Mouse (Mus musculus): Measurements from ENCODE around the gene Gm28372. TPM values are rescaled to one million over a fixed set of nuclear protein-coding genes. Genes with fewer than 3 reads are reported as not detected.

The Gm28372 gene
- total RNA-seq (2023) = not detected

GRCm38 (mm10) chr2:130404939-130405338 lies at the start of gene Gm28372, which contains the start of gene 1700020A23Rik:
Gene Gm28372 (plus strand): TSS chr2:130405239.
Gene 1700020A23Rik (plus strand): TSS chr2:130405259.

GRCm38 (mm10) chr2:130397186-130397985 lies 7.7 kb upstream of the Gm28372 start, which contains the start of gene Cpxm1:
Gene Cpxm1 (minus strand): TSS chr2:130397574.

GRCm38 (mm10) chr2:130406178-130406577 lies 1.1 kb downstream of the Gm28372 start, which contains the start of gene Tmem239:
Gene Tmem239 (plus strand): TSS chr2:130406478.

DNA sequence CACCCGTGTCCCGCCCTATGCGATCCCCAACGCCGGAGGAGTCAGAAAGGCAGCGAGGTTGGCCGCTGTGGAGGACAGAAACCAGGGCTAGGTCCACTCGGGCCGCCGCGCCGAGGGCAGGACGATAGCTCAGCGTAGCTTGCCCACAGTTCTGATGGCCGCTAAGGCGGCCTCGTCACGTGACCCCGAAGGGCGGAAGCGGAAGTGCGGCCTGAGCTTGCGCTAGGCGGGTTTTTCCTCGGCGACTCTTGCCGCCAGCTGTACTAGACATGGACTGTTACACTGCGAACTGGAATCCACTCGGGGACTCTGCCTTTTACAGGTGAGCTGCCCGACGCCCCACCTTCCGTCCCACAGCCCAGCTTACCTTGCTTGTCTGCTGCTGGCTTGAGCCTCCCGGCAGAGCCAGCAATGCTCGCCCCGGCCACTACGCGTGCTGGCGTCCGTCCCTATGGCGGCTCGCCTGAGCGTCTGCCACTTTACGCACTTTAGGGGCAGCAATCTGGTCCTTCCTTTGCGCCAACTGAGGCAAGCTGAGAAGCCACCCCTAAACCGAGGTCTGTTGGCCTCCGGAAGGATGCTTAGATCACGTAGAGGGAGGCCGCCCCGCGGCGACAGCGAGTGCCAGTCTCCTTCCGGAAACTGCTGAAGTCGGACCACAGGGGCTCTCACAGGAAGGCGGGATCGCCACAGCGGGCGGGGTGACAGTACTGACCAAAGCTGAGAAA lies 19.3 kb downstream of the Gm28372 start, which contains the start of the genes Vps16 and Pced1a:
Gene Vps16 (plus strand): TSS at position 214 of the 728 bp plus-strand sequence.
Gene Pced1a (minus strand): TSS at position 576 of the 728 bp plus-strand sequence.

GRCm38 (mm10) chr2:130449794-130450433 lies 44.9 kb downstream of the Gm28372 start, which contains the start of gene Ptpra:
Gene Ptpra (plus strand): TSS chr2:130450278.

Other genes with a start within 250 kb of the Gm28372 start
- 191 TPM for gene Snrpb, start 225.8 kb upstream of the Gm28372 start, total RNA-seq (2023)
- gene Tmc2, start 210.0 kb upstream of the Gm28372 start, total RNA-seq (2023) = not detected
- gene Nop56, start 130.8 kb upstream of the Gm28372 start, total RNA-seq (2023) = 365 TPM
- gene Idh3b, start 120.7 kb upstream of the Gm28372 start, total RNA-seq (2023) = 104 TPM
- not detected for gene Ebf4, start 110.1 kb upstream of the Gm28372 start, total RNA-seq (2023)
- 0.35 TPM for gene Cpxm1, start 7.7 kb upstream of the Gm28372 start, total RNA-seq (2023)
- gene 1700020A23Rik, start within 50 bp of the Gm28372 start, total RNA-seq (2023) = not detected
- gene Tmem239, start 1.2 kb downstream of the Gm28372 start, total RNA-seq (2023) = not detected
- gene Vps16, start 19.1 kb downstream of the Gm28372 start, total RNA-seq (2023) = 129 TPM
- 21.5 TPM for gene Pced1a, start 19.5 kb downstream of the Gm28372 start, total RNA-seq (2023)
- gene Ptpra, start 45.0 kb downstream of the Gm28372 start, total RNA-seq (2023) = 132 TPM
- 52.1 TPM for gene Mrps26, start 158.5 kb downstream of the Gm28372 start, total RNA-seq (2023)
- not detected for gene Oxt, start 170.9 kb downstream of the Gm28372 start, total RNA-seq (2023)
- gene Avp, start 177.3 kb downstream of the Gm28372 start, total RNA-seq (2023) = not detected
- gene Fastkd5, start 224.8 kb downstream of the Gm28372 start, total RNA-seq (2023) = 4.5 TPM
- gene Ubox5, start 224.8 kb downstream of the Gm28372 start, total RNA-seq (2023) = 2.7 TPM
- gene Lzts3, start 237.6 kb downstream of the Gm28372 start, total RNA-seq (2023) = 5.4 TPM

All from CD4-positive naive resting alpha-beta T cell, adult 76 days (primary cell).